Mouse (Mus musculus): ENCODE measurements at regions not wholly inside any gene's neighbourhood (a gene's known extent, or its start where the extent isn't known, plus 50 kb on each side); places are given as distances from the start of the nearest gene placed in this dataset.

DNA sequence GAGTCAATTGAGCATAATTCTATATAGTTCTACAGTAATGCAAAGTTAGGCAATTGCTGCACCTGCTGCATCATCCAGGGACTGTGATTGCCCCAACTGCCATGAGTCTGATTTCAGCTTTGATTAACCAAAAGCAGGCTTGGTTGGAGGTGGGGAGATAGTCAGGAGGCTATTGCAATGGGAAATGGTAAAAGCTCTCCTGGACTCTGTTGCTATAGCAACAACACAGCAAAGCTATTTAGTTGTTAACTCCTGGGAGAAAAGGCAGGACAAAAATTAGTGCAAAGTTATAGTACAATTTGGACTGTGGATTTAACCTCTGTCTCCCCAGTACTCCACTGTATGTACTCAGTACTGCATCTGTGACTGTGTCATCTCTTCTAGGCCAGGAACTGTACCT lies 51.7 kb upstream of the Rasgrf1 start:
- DNase-seq (ENCODE audit: low spot score) = no peak

DNA sequence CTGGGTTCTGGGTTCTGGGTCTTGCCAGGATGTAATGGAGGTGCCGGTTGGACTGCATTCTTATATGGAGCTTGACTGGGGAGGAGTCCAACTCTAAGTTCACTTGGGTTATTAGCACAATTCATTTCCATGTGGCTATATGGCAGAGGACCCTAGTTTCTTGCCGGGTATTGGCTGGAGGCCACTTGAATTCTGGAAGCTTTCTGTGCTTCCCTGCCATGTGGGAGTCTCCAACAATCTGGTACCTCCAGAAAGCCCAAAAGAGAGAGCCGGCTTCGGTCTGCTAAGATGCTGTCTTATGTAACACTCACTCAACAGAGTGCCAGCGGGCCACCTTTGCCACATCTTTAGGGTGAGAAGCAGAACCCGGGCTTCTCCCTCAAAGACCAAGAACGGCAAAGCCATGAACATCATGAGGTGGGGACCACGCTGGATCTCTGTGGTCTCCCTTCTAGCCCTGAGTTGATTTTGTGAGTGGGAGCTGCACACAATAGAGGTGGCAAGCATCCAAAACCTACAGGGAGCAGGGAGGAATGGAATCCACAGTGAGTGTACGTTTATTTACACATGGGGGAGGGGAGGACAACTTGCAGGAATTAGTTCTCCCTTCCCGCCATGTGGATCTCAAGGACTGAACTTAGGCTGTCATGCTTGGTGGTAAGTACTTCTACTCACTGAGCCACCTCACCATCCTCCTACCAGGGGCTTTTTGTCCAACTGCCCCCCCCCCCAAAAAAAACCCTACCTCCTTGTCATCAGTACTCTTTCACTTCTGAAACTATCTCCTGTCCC lies 59.0 kb upstream of the Rasgrf1 start:
- no peak for DNase-seq (ENCODE audit: low spot score)

DNA sequence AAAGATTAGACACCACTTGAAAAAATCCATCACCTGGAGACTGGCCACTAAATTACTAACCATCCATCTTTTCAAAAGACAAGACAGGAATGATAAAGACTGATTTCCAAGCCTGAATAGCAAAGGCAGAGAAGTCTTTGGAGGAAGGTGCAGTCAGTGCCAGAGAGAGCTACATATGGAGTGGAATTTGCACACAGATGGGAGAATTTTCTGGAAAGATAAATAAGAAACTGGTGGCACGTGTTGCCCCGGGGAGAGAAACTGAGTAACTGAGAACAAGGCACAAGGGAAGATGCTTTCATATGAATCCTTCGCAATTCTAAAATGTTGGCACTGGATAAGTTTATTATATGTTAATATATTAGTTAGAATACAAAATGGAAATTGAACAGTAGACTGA lies 59.8 kb upstream of the Rasgrf1 start:
- no peak for DNase-seq (ENCODE audit: low spot score)

GRCm38 (mm10) chr9:89848571-89848970 lies 61.1 kb upstream of the Rasgrf1 start:
- DNase-seq (ENCODE audit: low spot score) = no peak

DNA sequence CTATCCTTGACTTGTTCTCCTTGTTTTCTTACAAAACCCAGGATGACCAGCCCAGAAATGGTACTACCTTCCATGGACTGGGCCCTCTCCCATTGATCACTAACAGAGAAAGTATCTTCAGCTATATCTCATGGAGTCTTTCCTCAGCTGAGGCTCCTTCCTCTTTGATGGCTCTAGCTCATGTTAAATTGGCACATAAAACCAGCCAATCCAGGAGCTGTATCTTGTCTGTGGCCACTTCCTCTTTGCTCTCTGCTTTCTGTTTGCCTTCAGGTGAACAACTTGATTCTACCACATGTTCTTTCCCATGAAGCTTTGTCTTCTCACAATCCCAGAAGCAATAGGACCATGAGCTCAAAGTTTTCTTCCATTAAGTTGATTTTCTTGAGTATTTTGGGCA lies 62.7 kb upstream of the Rasgrf1 start:
- DNase-seq (ENCODE audit: low spot score) = no peak

GRCm38 (mm10) chr9:89842776-89843089 lies 67.0 kb upstream of the Rasgrf1 start:
- DNase-seq (ENCODE audit: low spot score) = no peak

- peak; percentile 20 for DNase-seq (ENCODE audit: low spot score)
These were observed 67.6 kb upstream of the Rasgrf1 start for GRCm38 (mm10) chr9:89841866-89842775.

DNA sequence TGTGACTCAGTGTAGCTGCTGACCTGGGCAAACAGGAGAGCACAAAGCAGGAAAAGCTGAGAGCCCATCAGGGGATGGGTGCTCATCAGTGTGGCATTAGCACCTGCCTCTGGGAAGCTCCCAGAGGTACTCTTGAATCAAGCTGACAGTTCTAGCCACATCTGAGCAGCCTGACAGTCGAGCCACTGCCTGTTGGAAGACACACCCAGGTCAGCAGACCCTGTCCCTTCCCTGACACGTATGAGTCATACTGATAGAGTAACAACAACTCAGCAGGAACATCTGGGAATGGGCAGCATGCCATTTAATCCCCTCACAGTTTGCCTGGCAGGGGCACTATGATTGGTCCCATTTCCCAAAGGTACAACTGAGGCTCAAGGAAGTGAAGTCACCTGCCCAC lies 68.3 kb upstream of the Rasgrf1 start:
- DNase-seq (ENCODE audit: low spot score) = no peak

GRCm38 (mm10) chr9:89836454-89837245 lies 73.1 kb upstream of the Rasgrf1 start:
- DNase-seq (ENCODE audit: low spot score) = no peak

DNA sequence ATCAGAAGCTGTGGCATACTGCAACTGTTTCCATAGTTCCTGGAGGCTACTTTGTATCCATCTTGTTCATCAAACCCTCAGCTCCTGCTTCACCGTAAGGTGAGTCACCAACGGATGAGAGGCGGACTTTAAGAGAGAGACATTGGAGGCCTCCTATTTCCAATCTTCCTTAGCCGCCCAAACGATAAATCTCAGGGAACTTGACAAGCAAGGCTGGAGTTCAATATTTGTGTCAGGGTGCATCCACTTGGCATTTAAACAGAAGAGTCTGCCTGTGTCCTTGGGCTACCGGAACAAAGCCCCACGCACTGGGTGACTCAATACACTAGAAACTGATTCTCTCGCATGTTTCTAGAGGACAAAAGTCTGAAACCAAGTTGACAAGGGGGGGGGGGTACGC lies 76.1 kb upstream of the Rasgrf1 start:
- no peak for DNase-seq (ENCODE audit: low spot score)

DNA sequence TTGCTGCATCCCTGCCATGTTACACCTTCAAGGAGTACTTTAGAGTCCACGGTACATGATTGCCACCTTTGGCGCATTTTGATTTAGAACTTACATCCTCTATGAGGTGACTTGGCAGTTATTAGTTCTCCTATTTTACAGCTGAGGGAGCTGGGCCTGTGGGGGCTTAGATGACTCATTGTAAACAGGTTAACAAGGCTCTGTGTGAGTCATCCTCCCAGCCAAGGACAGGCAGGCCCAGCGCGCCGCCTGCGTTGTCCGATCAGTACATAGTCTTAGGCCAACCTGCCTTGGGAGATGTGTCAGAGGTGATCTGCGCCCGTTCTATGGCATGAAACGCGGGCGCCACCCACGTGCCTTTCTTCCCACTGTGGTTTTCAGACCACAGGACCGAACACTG lies 77.9 kb upstream of the Rasgrf1 start:
- DNase-seq (ENCODE audit: low spot score) = no peak

DNA sequence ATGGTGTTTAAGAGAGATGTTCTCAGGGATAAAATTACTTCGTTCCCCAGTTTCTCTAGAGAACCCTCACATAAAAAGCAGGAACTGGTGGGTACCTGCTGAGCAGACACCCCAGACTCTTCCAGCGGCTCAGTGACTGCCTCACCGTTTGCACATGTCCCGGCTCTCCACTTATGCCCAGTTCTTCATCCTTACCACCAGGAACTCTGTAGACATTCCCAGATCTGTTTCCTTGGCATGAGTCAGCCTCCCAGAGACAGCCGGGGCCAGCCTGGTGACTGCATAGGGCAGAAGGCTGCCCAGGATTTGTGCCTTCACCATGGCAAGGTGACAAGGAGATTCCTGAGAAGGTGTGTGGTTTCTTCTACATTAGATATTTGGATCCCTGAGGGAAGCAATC lies 81.6 kb upstream of the Rasgrf1 start:
- no peak for DNase-seq (ENCODE audit: low spot score)

DNA sequence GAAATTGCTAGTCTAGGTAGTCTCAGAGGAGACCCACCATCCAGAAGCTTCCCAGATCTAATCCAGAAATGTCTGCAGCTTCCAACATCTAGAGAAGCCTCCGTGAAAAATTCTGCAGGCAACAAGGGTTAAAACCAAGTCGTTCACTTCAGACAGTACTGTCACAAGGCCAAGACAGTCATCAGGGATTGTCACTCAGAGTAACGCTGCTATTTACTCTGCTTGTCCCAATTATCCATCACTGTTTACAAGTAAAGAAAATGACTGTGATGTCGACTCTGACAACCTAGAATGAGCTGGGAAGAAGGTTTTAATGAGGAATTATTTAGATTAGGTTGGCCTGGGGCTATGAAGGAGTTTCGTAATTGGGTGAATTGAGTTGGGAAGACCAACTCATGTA lies 82.1 kb upstream of the Rasgrf1 start:
- no peak for DNase-seq (ENCODE audit: low spot score)

- DNase-seq (ENCODE audit: low spot score) = peak; percentile 88
These were observed 82.8 kb upstream of the Rasgrf1 start for GRCm38 (mm10) chr9:89826712-89827548.

- no peak for DNase-seq (ENCODE audit: low spot score)
These were observed 83.6 kb upstream of the Ankrd34c start for GRCm38 (mm10) chr9:89821853-89822243.

DNA sequence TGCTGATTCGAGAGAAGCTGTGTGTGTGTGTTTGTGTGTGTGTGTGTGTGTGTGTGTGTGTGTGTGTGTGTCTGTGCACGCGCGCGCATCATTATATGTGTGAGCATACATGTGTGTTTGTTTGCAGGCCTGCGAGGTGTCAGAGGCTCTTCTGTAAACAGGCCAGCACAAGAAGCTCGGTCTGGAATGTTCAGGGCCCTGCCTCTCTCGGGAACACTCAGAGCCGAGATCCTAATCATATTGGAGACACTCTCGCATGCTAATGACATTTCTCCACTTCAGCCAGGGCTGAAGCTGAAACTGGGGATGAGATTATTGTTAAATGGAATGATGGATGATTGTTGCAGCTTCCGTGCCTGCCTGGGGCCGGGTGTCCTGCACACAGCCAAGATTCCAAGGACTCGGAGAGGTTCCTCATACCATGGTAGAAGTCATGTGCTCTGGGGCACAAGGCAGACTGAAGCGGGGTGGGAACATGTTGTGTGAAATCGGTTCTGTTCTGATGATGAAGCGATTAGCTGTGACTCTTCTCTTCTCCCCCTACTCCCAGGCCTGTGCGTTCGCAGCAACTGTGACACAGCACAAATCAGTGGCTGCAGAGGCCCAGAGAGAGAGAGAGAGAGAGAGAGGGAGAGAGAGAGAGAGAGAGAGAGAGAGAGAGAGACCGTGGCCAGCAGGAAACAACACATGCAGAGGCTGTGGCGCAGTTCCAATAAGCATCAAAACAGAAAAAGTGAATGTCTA lies 83.0 kb upstream of the Ankrd34c start:
- DNase-seq (ENCODE audit: low spot score) = no peak

DNA sequence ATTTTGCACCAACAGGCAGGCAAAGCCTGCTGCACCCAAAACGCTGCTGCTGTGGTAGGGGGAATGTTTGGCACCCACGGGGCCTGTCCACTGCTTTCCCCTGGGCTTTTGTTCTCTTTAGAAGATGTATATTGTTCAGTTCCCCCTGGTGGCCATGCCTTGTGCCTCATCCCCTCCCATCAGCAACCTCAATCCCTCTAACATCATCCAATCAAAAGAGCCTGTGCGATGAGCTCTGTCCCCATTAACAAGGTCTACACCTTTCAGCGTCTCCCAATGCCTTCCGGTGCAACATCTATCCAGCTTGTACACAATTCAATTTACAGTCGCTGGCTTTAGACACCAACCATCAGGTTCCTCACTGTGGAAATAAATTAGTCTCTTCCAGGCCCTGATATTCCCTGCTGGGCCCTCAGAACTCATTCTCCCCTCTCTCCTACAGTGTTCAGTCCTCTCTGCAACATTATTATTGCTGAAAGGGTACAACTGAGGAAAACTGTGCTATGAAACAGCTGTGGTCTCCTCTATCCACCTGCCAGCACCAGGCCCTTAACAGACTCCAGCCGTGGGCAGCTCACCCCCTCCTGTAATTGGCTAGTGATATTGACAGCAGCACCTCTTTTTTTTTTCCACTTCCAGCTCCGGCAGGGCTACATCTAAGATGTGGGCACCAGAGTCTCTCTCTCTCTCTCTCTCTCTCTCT lies 75.5 kb upstream of the Ankrd34c start:
- DNase-seq (ENCODE audit: low spot score) = no peak

- DNase-seq (ENCODE audit: low spot score) = no peak
These were observed 69.1 kb upstream of the Ankrd34c start for GRCm38 (mm10) chr9:89807381-89807780.

- no peak for DNase-seq (ENCODE audit: low spot score)
These were observed 64.4 kb upstream of the Ankrd34c start for GRCm38 (mm10) chr9:89802658-89803057.

- peak; percentile 45 for DNase-seq (ENCODE audit: low spot score)
These were observed 54.7 kb upstream of the Ankrd34c start for GRCm38 (mm10) chr9:89793018-89793417.
